Mouse (Mus musculus) midbrain, postnatal 0 days (tissue): ENCODE results near the gene Gm2056. TPM values are rescaled to one million over a fixed set of nuclear protein-coding genes. Genes with fewer than 3 reads are reported as not detected.
A peak's percentile ranks its signal among the peaks of the same experiment; 100 is the strongest.
"Not testable (repeated sequence)": the region's sequence is repeated elsewhere in the genome, so short reads cannot be mapped to it uniquely, and the experiment has no call there.

Experiments
- ATAC-seq: fragments of 200-750 bp; cut with Nextera tagmentation; 2 replicates; pipeline ENCODE4 v1.8.0; 2017; ENCODE audit warnings: moderate number of reproducible peaks, mild to moderate bottlenecking, moderate TSS enrichment, moderate library complexity; ENCODE audit not compliant: low FRiP score
- DNase-seq: peaks from one replicate; pipeline ENCODE4 v3.0.0-alpha.2; 2015; ENCODE audit warnings: low spot score
- H3K27ac ChIP-seq: fragments of 300-500 bp; sonication (generic); 2 replicates; pipeline ENCODE4 v1.5.1; 2014; ENCODE audit warnings: low read depth, mild to moderate bottlenecking, low read length, mixed read lengths
- H3K27me3 ChIP-seq: fragments of 300-500 bp; sonication (generic); 2 replicates; pipeline ENCODE4 v1.6.1; 2014; ENCODE audit warnings: low read length, control low read depth, mixed read lengths; ENCODE audit not compliant: insufficient read depth
- H3K36me3 ChIP-seq: fragments of 300-500 bp; sonication (generic); 2 replicates; pipeline ENCODE4 v1.6.1; 2014; ENCODE audit warnings: low read length, control low read depth, mixed read lengths; ENCODE audit not compliant: insufficient read depth
- H3K4me1 ChIP-seq: fragments of 300-500 bp; sonication (generic); 2 replicates; pipeline ENCODE4 v1.6.1; 2014; ENCODE audit warnings: mild to moderate bottlenecking, control low read depth, antibody characterized with exemption, low read length, mixed read lengths; ENCODE audit not compliant: insufficient read depth
- H3K4me2 ChIP-seq: fragments of 300-500 bp; sonication (generic); 2 replicates; pipeline ENCODE4 v1.6.1; 2014; ENCODE audit warnings: low read depth, mild to moderate bottlenecking, low read length, mixed read lengths; ENCODE audit not compliant: poor library complexity, severe bottlenecking
- H3K4me3 ChIP-seq: fragments of 300-500 bp; sonication (generic); 2 replicates; pipeline ENCODE4 v1.5.1; 2014; ENCODE audit warnings: low read depth, mild to moderate bottlenecking, low read length, moderate library complexity
- H3K9ac ChIP-seq: fragments of 300-500 bp; sonication (generic); replicated peaks from 2 replicates; pipeline ENCODE4 v1.6.1; 2014; ENCODE audit warnings: mild to moderate bottlenecking, low read length, moderate library complexity, mixed read lengths; ENCODE audit not compliant: poor library complexity, severe bottlenecking
- H3K9me3 ChIP-seq: fragments of 300-500 bp; sonication (generic); 2 replicates; pipeline ENCODE4 v1.6.1; 2016; ENCODE audit warnings: low read length, control low read depth
- CTCF ChIP-seq: IDR thresholded peaks from 2 replicates; pipeline ENCODE4 v1.5.1; 2016; ENCODE audit warnings: antibody characterized with exemption, mild to moderate bottlenecking
- WGBS: fragments of 180-500 bp; shearing (Covaris S2); extraction: QIAGEN DNeasy Blood & Tissue Kit; methylation state at CpG from one replicate; pipeline ENCODE4 v1.1.7; 2014; 5-methylcytosine and 5-hydroxymethylcytosine counted together
- polyA plus RNA-seq: library from polyadenylated mRNA; unstranded; fragments of >200 nt; fragmentation: Nextera tagmentation; extraction: Ambion mirVana; gene quantifications from 2 replicates; pipeline ENCODE4 v1.2.1, GENCODE M21; 2015
- total RNA-seq: library from RNA; depleted of rRNA; stranded (reverse); fragments of >200 nt; gene quantifications from 2 replicates; pipeline ENCODE4 v1.2.3, GENCODE M21; 2014; rRNA removed

Gene Gm2056
- total and polyA plus RNA-seq, 2 experiments from 2014 or later = not detected

DNA sequence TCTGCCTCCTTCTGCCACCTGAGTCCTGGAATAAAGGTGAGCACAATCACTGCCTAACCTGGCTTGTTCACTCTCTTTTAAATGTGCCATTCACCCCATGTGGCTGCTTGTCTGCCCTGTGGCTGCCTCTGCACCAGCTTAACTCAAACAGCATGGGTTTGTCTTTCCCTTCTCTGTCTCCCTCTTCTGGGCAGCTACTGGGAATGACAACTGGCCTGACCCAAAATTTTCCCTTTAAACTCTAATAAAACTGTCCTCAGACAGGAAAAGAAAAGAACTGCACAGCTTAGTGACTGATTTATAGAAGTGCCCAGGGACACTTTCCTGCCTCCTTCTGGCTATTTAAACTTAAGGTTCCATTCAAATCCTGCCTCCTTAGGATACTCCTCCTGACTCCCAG is 12.3 kb downstream of the Gm2056 start:
- H3K4me2 ChIP-seq, H3K9me3 ChIP-seq, H3K36me3 ChIP-seq, ATAC-seq, H3K4me3 ChIP-seq, H3K27ac ChIP-seq, H3K27me3 ChIP-seq, H3K4me1 ChIP-seq, H3K9ac ChIP-seq: not testable (repeated sequence)
- peak; percentile 6 for DNase-seq
- TF ChIP-seq CTCF = peak; percentile 42; the same call in 1 of the 2 replicates

DNA sequence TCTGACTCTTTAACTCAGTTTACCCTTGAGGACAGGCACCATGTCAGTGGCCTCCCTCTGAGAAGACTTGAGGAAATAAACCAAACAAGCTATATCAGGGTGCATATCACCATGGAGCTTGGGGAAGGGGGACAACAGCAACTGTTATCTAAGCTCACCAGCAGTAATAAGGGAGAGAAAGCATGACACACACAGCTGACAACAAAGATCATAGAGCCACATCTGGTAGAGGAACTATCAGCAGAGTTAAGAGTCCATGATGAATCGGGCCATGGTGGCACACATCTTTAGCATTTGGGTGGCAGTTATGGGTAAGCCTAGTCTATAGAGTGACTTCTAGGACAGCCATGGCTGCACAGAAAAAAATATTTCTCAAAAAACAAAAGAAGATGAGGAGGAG is 12.9 kb downstream of the Gm2056 start:
- ATAC-seq, H3K27ac ChIP-seq, DNase-seq, H3K36me3 ChIP-seq, H3K4me1 ChIP-seq, H3K9ac ChIP-seq, H3K4me2 ChIP-seq, H3K9me3 ChIP-seq, H3K27me3 ChIP-seq, H3K4me3 ChIP-seq: not testable (repeated sequence)
- WGBS = 91% methylated on average over 1 of the region's 1 CpGs

DNA sequence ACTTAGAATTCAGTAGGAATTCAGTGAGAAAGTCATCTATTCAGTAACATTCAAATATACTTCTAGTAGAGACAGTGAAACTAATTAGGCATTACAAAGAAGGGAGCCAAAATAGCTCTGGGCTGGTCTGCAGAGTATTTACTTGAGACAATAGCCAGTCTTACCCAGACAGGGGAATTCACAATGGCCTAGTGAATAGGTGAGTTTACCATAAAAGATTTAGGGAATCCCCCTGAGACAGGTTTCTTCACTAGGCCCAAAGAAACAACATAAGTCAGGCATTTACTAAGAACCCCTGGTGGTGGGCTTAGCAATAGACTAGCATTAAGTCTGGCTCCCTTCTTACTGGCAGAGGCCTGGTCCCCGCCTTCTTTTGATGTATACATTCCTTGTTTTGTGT is 18.4 kb downstream of the Gm2056 start:
- H3K27ac ChIP-seq, H3K4me2 ChIP-seq, H3K4me1 ChIP-seq, H3K9ac ChIP-seq, H3K36me3 ChIP-seq, H3K9me3 ChIP-seq, DNase-seq, H3K27me3 ChIP-seq, ATAC-seq, H3K4me3 ChIP-seq: not testable (repeated sequence)
- WGBS = 81% methylated on average over 1 of the region's 1 CpGs

Other genes starting within 250 kb of the Gm2056 start
- not detected in 2 replicates for gene Gm21936, start 231.5 kb upstream of the Gm2056 start, total RNA-seq
- gene Gm21936, start 231.5 kb upstream of the Gm2056 start, polyA plus RNA-seq = not detected in 2 replicates
- gene BB287469, start 210.4 kb upstream of the Gm2056 start, total RNA-seq = not detected in 2 replicates
- gene BB287469, start 210.4 kb upstream of the Gm2056 start, polyA plus RNA-seq = not detected in 2 replicates
- gene Gm2001, start 184.7 kb upstream of the Gm2056 start, total RNA-seq = not detected in 2 replicates
- not detected in 2 replicates for gene Gm2001, start 184.7 kb upstream of the Gm2056 start, polyA plus RNA-seq
- not detected in 2 replicates for gene Gm2016, start 152.9 kb upstream of the Gm2056 start, total RNA-seq
- not detected in 2 replicates for gene Gm2016, start 152.9 kb upstream of the Gm2056 start, polyA plus RNA-seq
- not detected in 2 replicates for gene Gm2022, start 131.6 kb upstream of the Gm2056 start, total RNA-seq
- not detected in 2 replicates for gene Gm2022, start 131.6 kb upstream of the Gm2056 start, polyA plus RNA-seq
- gene Gm2035, start 107.1 kb upstream of the Gm2056 start, total RNA-seq = not detected in 2 replicates
- not detected in 2 replicates for gene Gm2035, start 107.1 kb upstream of the Gm2056 start, polyA plus RNA-seq
- not detected in 2 replicates for gene Gm2042, start 72.9 kb upstream of the Gm2056 start, total RNA-seq
- gene Gm2042, start 72.9 kb upstream of the Gm2056 start, polyA plus RNA-seq = not detected in 2 replicates
- not detected in 2 replicates for gene Gm2075, start 15.2 kb upstream of the Gm2056 start, total RNA-seq
- gene Gm2075, start 15.2 kb upstream of the Gm2056 start, polyA plus RNA-seq = not detected in 2 replicates
- not detected in 2 replicates for gene Gm6803, start 8.2 kb upstream of the Gm2056 start, total RNA-seq
- not detected in 2 replicates for gene Gm6803, start 8.2 kb upstream of the Gm2056 start, polyA plus RNA-seq
- gene Gm16368, start 56.7 kb downstream of the Gm2056 start, total RNA-seq = not detected in 2 replicates
- not detected in 2 replicates for gene Gm16368, start 56.7 kb downstream of the Gm2056 start, polyA plus RNA-seq
- not detected in 2 replicates for gene Gm10436, start 155.1 kb downstream of the Gm2056 start, total RNA-seq
- not detected in 2 replicates for gene Gm10436, start 155.1 kb downstream of the Gm2056 start, polyA plus RNA-seq
- gene Gm8332, start 223.1 kb downstream of the Gm2056 start, total RNA-seq = not detected in 2 replicates
- not detected in 2 replicates for gene Gm8332, start 223.1 kb downstream of the Gm2056 start, polyA plus RNA-seq
- gene Gm5662, start 247.5 kb downstream of the Gm2056 start, total RNA-seq = not detected in 2 replicates
- gene Gm5662, start 247.5 kb downstream of the Gm2056 start, polyA plus RNA-seq = not detected in 2 replicates